Mouse (Mus musculus): ENCODE data around the gene Xxylt1.
A peak's percentile ranks its signal among the peaks of the same experiment; 100 is the strongest.

The Xxylt1 gene

DNA sequence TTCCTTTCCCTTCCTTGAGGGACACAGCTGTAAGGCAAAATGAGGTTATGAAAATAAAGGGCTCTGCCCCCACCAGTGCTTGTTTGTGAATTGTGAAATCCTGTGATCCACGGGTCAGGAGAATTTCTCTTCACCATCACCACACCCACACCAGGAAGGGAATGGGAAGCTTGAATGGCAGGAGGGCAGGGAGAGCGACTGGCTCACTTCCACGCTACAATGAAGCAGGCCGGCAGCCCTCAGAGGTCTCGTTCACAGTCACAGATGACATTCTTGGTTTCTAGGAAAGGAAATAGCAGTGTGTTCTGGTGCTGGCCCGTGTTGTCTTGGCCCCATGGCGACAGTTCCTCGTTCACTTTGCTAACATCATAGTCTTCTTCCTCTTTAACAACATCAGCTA is 136.3 kb downstream of the Xxylt1 start:
- DNase-seq = peak; percentile 57 to 75

DNA sequence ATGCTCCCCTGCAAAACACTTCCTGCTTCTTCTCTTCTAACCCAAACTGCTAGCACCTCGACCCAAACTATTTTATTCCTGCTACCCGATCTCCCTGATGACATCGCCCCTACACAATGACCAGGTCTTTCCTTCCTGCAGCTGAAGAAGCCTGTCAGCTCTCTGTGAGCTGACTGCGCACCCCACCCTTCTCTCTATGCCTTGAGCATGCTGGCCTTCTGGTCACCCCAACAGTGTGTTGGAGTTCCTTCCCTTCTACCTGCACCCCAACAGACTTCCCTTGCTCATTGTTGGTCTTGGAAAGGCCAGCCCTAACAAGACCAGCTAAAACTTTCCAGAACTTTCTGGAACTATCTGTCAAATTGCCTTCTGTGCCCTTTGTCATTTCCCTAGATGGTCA is 137.3 kb downstream of the Xxylt1 start:
- no peak for DNase-seq

GRCm38 (mm10) chr16:30940699-30941098 is 140.5 kb downstream of the Xxylt1 start:
- no peak for DNase-seq

DNA sequence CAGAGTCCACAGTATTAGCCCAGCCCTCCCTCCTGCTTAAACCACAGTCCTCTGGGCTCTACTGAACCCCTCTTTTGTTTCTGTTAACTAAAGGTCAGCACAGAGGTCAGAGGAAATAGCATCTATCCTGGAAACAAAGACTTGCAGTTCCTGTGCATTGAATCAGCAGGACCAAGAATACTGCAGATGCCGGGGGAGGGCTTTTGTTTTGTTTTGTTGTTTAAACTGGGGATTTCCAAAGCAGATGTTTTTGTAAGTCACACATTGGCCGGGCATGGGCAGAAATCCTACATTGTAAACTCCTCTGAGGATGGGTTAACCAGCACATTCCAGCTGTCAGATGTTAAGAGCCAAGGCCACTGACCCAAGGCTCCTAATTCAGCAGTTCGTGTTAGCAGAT is 141.3 kb downstream of the Xxylt1 start:
- DNase-seq = peak in 1 of 2 experiments; percentile 42

DNA sequence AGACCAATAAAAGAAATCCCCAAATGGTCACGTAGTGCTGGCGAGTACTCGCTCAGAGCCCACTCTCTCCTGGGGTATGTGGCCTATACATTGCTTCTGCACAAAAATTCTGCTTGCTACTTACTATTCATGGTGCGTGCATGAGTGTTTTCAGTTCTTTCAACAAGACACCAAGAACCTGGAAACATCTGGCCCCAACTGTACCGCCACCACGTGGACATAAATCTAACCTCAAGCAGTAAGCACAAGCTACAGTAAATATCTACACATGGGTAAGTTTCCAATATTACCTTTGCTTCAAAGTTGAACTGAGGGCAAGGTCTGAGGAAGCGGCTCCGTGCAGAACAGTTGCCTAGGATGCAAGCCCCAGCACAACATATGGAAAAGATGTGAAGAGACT is 142.0 kb downstream of the Xxylt1 start:
- no peak for DNase-seq

DNA sequence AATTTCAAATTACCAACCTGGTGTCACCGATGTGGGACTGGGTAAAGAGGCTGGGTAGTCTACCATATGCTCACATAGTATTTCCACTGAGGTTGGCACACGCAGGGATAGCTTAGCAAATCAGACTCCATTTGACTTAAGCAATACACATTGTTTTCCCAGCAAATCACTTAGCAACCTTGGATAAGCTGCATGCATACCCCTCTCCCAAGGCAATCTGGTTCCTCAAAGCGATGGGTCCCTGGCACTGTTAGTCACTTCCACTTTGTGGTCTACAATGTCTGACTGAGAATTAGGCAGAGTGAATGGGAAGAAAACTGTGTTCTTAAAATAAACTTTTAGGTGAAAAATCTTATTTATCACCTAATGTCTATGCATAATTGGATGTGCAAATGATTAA is 142.6 kb downstream of the Xxylt1 start:
- no peak for DNase-seq

DNA sequence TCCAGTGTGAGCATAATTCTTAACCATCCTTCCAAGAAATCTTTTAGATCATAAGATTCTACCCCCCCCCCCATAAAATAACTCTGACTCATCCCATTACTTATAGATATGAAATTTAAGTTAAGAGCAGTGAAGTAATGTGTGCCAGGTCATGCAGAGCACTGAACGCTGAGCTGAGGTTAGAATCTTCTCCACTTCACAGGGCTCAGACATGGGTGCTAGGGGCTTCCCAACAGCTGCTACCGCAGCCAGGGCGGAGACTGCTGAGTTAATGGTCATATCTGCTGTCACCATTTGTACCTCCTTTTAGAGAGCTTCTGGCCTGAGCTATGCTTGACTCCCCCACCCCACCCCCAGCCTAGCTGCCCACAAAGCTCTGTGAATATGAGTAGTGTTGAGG is 143.6 kb downstream of the Xxylt1 start:
- DNase-seq = no peak

GRCm38 (mm10) chr16:30936471-30936870 is 144.8 kb downstream of the Xxylt1 start:
- no peak for DNase-seq

- no peak for DNase-seq
Observed at GRCm38 (mm10) chr16:30936012-30936461, 145.2 kb downstream of the Xxylt1 start.

DNA sequence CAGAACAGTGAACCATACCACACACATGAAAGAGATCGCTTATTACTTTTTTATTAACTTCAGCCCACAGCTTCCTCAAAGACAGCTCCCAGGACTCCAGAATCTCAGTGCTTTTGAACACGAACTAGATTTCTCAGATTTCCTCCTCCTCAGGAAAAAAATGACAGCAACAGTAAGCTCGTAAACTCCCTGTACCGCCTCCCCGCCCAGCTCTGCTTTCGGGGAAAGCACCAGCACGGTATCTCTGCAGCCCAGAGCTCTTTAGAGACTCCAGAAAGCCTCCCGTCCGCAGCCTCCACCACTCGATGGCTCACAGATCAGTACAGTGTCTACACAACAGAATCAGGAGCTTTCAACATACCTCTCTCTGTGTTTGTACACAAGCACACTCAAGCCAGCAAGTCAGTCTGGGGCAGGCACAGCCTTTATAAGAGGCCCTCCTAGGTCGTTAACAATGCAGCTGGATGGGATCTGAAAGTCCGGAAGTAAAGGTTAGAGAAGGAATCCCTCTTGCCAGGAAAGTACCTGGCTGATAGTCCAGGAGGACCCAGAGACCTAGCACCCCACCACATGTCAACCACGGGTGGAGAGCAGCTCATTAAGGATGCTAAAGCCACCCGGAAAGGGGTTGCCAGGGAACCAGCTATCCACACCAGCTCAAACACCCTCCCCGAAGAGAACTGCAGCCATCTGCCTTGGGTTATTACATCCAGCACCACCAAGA is 146.1 kb downstream of the Xxylt1 start:
- no peak for DNase-seq

- DNase-seq = no peak
Observed at GRCm38 (mm10) chr16:30934205-30934780, 146.9 kb downstream of the Xxylt1 start.

DNA sequence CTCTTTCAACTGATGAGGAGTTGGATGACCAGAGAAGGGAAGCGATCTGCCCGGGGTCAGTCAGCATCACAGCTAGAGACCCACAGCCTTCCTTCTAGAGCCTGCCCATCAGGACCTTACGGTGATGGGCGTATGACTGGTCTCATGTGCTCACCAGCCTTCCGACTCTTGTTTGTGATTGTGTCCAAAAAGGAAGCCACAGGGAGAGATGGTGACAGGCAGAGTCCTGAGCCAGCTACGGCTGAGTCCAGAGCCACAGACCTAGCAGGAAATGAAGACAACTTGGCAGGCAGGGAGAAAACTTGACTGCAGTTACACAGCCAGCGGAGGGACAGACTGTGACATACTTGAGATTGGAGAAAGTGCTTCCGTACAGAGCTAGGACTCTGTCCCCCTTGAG is 147.9 kb downstream of the Xxylt1 start:
- DNase-seq = no peak

GRCm38 (mm10) chr16:30932791-30933190 is 148.4 kb downstream of the Xxylt1 start:
- DNase-seq = no peak

GRCm38 (mm10) chr16:30932196-30932595 is 149.0 kb downstream of the Xxylt1 start:
- DNase-seq = no peak

- no peak for DNase-seq
Observed at GRCm38 (mm10) chr16:30929165-30929564, 152.1 kb downstream of the Xxylt1 start.

DNA sequence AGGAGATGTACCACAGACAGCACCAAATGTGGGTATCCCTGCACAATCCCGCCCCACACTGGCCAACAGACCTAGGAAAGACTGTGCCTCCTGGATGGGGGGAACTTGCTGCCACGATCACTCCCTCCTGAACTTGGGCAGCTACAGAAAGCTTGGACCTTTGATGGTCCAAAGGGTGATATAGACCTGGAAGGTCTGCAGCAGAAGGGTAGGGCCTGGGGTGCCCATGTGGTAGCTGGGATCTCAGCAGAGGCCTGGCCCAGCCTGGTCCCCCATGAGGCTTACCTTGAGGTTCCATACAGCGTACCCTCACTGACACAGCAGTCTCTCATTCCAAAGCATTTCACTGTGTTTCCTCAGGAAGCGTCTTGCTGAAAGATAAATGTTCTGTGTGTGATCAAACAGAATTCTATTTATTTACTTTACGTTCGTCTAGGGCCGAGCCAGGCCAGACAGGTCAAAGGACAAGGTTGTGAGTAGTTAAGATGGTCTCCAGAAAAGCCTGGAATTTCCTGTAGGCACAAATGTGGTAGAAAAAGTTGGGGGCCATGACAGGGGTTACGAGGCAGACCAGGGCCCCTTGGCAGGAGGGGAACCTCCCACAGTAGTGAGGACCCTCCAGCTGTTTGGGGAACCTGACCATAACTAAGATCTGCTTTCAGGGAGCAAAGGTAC is 153.0 kb downstream of the Xxylt1 start:
- no peak for DNase-seq

DNA sequence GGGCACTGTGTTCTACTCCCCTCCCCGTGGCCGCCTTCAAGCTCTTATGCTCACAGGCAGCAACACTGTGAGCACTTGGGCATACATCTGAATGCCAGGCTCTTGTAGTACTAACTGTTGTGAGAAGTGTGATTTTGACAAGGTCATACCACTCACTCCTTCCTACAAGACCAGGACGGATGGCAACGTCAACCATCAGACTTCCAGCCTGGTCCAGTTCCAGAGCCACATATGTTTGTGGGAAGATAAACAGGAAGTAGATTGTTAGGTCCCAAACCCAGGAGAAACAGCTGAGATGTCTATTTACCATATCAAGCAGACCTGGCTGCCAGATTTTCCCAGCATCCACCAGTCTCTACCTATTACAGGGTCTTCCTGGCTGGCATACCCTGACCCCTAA is 155.7 kb downstream of the Xxylt1 start:
- DNase-seq = no peak

- DNase-seq = no peak
Observed at GRCm38 (mm10) chr16:30923899-30924298, 157.3 kb downstream of the Xxylt1 start.

- no peak for DNase-seq
Observed at GRCm38 (mm10) chr16:30922548-30922947, 158.7 kb downstream of the Xxylt1 start.

DNA sequence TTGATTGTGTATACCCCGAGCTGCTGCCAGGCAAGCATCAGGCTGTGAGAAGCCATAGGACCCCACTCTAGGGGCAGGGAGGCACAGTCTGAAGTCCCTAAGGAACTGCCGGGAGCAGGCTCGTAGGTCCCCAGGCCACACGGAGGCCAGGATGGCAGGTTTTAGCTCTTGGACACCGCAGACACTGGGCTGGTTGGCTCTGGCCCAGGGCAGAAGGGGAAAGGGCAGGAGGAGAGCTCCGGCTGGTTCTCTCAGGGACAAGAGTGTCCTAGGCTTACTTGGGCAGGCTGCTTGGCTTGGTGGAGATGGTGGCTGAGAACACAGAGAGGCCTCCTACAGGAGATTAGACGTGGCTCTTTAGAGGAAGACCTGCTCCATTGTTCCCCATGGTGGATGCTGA is 162.4 kb downstream of the Xxylt1 start:
- no peak for DNase-seq

GRCm38 (mm10) chr16:30916931-30917330 is 164.3 kb downstream of the Xxylt1 start:
- no peak for DNase-seq

- no peak for DNase-seq
Observed at GRCm38 (mm10) chr16:30915611-30916220, 165.5 kb downstream of the Xxylt1 start.
